Mouse (Mus musculus) heart, embryonic 16.5 days (tissue): ENCODE results near the gene Safb2. TPM values are rescaled to one million over a fixed set of nuclear protein-coding genes. Genes with fewer than 3 reads are reported as not detected.
"Not testable (repeated sequence)": the region's sequence is repeated elsewhere in the genome, so short reads cannot be mapped to it uniquely, and the experiment has no call there.

ENCODE experiments used
- ATAC-seq: fragments of 200-750 bp; cut with Nextera tagmentation; replicated peaks from 2 replicates; pipeline ENCODE4 v1.8.0; 2017; ENCODE audit warnings: moderate number of reproducible peaks; ENCODE audit not compliant: insufficient read depth, low FRiP score; ENCODE audit errors: extremely low read depth
- H3K27ac ChIP-seq: fragments of 300-500 bp; sonication (generic); 2 replicates; pipeline ENCODE4 v1.5.1; 2014; ENCODE audit warnings: mild to moderate bottlenecking, low read length, control low read depth, moderate library complexity
- H3K27me3 ChIP-seq: fragments of 300-500 bp; sonication (generic); 2 replicates; pipeline ENCODE4 v1.6.1; 2014; ENCODE audit warnings: low read length, mixed read lengths; ENCODE audit not compliant: control insufficient read depth, insufficient read depth
- H3K36me3 ChIP-seq: fragments of 300-500 bp; sonication (generic); 2 replicates; pipeline ENCODE4 v1.6.1; 2014; ENCODE audit not compliant: control insufficient read depth, insufficient read depth
- H3K4me1 ChIP-seq: fragments of 300-500 bp; sonication (generic); 2 replicates; pipeline ENCODE4 v1.6.1; 2014; ENCODE audit warnings: low read length, mixed read lengths; ENCODE audit not compliant: control insufficient read depth, insufficient read depth
- H3K4me2 ChIP-seq: fragments of 300-500 bp; sonication (generic); 2 replicates; pipeline ENCODE4 v1.6.1; 2014; ENCODE audit warnings: low read depth, mild to moderate bottlenecking, control low read depth, low read length
- H3K4me3 ChIP-seq: fragments of 300-500 bp; sonication (generic); 2 replicates; pipeline ENCODE4 v1.5.1; 2014; ENCODE audit warnings: mild to moderate bottlenecking, control low read depth, low read length
- H3K9ac ChIP-seq: fragments of 300-500 bp; sonication (generic); 2 replicates; pipeline ENCODE4 v1.6.1; 2014; ENCODE audit warnings: low read length, control low read depth
- H3K9me3 ChIP-seq: fragments of 300-500 bp; sonication (generic); replicated peaks from 2 replicates; pipeline ENCODE4 v1.6.1; 2016; ENCODE audit warnings: low read length; ENCODE audit not compliant: control insufficient read depth
- WGBS: fragments of 180-500 bp; shearing (Covaris S2); extraction: QIAGEN DNeasy Blood & Tissue Kit; methylation state at CpG from one replicate; pipeline ENCODE4 v1.1.7; 2014; 5-methylcytosine and 5-hydroxymethylcytosine counted together
- polyA plus RNA-seq: library from polyadenylated mRNA; unstranded; fragments of >200 nt; fragmentation: Nextera tagmentation; extraction: Ambion mirVana; gene quantifications from 2 replicates; pipeline ENCODE4 v1.2.1, GENCODE M21; 2015

Safb2 gene
- 57.6 and 60.6 TPM in 2 replicates for polyA plus RNA-seq

DNA sequence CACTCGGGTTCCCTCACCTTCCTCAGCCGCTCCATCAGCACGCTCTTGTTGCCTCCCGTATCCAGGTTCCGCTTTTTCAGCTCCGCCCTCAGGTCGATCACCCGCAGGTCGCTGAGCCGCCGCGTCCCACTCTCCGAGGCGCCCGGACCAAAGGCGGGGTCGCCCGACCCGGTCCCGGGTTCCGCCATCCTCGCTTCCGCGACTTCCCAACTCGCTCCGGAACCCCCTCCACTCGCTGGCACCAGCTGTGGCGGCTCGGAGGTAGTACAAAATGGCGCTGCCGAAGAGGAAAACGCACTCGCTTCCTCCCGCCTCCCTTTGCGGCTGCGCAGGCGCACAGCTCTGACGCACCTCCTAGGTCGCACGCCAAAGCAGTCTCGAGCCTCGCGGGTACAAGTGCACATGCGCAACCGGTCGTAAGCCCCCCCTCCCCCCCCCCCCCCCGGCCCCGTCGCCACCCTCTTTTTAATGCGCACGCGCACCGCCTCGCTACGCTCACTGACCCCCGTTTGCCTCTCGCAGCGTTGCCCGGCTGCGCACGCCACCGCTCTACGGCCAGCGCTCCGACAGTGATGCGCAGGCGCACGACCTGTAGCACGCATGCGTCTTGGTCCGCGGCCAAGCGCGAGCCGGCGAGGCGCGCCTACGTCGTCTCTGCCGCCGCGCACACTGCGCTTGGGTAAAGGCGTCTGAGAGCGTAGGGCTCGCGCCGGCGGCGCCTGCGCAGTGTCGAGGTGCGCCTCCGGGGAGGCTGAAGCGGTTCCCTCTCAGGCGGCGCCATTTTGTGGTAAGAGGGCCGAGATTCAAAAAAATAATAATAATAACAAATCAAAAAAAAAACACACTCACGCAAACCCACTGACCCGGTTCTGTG, at the start of gene Safb2, which contains the start of gene Safb:
Gene Safb2, minus strand, starts transcription at position 329 of the 874 bp plus-strand sequence.
Gene Safb, plus strand, starts transcription at position 569 of the 874 bp plus-strand sequence.
- peak within 1 kb of the TSS; percentile 95 for H3K4me2 ChIP-seq
- ATAC-seq, result peak; percentile 94
- H3K4me1 ChIP-seq, result peaks cover 41% of the 10 kb centered on the region
- peak within 1 kb of the TSS; percentile 98 for H3K9ac ChIP-seq
- H3K4me3 ChIP-seq, result peak within 1 kb of the TSS; percentile 95
- no peaks in the 10 kb centered on the region for H3K9me3 ChIP-seq
- peak within 1 kb of the TSS; percentile 98 for H3K27ac ChIP-seq
- under 1% methylated on average over 92 of the region's 101 CpGs for WGBS
- no peaks in the 10 kb centered on the region for H3K27me3 ChIP-seq
- peaks cover 49% of the 10 kb centered on the region for H3K36me3 ChIP-seq

DNA sequence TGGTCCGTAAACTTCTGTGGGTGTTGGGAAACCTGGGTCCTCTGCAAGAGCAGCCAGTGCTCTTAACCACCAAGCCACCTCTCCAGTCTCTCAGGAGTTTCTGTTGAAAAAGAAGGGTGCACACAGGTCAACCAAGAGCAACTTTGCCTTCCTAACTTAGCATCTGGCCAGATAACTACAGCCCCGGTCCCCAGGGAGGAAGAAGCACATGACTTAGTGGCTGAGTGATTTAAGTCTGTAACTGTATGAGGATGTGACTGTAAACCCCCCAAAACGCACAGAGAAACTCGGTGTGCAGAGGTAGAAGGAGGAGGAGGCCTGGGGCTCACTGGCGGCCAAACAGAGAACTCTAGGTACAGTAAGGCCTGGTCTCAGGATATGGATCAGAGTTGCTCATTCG, 49.6 kb upstream of the Safb2 start:
- H3K27ac ChIP-seq, result no peak overlapping the region
- 82% methylated on average over 6 of the region's 6 CpGs for WGBS
- H3K27me3 ChIP-seq, result no peaks in the 10 kb centered on the region
- no peaks in the 10 kb centered on the region for H3K4me1 ChIP-seq
- H3K36me3 ChIP-seq, result no peaks in the 10 kb centered on the region
- no peaks in the 10 kb centered on the region for H3K9me3 ChIP-seq
- no peak overlapping the region for H3K4me2 ChIP-seq
- no peak overlapping the region for H3K9ac ChIP-seq
- no peak overlapping the region for H3K4me3 ChIP-seq
- no peak for ATAC-seq

DNA sequence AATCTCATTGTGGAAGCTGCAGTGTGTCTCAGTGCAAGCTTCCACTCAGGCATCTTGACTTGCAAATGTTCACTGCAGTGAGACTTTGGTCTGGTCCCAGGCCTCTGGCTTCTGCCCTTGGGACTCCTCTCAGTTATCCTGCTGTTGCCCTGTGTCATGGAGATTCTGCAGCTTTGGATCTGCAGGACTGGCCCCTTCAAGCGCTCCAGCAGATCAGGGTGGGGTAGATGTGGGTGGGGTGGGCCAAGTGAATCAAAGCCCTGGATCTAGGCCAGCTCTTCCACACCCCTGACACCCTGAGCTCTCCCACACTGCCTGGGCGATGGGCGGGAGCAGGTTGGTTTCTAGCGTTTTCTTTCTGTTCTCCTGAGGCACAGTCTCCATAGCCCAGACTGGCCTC, 47.4 kb upstream of the Safb2 start:
- 63% methylated on average over 4 of the region's 4 CpGs for WGBS
- Histone ChIP-seq H3K9me3 (no peaks in the 10 kb centered on the region), H3K4me1 (peaks cover 5% of the 10 kb centered on the region), H3K27ac (no peak overlapping the region), H3K27me3 (no peaks in the 10 kb centered on the region), H3K36me3 (no peaks in the 10 kb centered on the region), H3K4me2 (no peak overlapping the region), H3K9ac (no peak overlapping the region), H3K4me3 (no peak overlapping the region)
- no peak for ATAC-seq

DNA sequence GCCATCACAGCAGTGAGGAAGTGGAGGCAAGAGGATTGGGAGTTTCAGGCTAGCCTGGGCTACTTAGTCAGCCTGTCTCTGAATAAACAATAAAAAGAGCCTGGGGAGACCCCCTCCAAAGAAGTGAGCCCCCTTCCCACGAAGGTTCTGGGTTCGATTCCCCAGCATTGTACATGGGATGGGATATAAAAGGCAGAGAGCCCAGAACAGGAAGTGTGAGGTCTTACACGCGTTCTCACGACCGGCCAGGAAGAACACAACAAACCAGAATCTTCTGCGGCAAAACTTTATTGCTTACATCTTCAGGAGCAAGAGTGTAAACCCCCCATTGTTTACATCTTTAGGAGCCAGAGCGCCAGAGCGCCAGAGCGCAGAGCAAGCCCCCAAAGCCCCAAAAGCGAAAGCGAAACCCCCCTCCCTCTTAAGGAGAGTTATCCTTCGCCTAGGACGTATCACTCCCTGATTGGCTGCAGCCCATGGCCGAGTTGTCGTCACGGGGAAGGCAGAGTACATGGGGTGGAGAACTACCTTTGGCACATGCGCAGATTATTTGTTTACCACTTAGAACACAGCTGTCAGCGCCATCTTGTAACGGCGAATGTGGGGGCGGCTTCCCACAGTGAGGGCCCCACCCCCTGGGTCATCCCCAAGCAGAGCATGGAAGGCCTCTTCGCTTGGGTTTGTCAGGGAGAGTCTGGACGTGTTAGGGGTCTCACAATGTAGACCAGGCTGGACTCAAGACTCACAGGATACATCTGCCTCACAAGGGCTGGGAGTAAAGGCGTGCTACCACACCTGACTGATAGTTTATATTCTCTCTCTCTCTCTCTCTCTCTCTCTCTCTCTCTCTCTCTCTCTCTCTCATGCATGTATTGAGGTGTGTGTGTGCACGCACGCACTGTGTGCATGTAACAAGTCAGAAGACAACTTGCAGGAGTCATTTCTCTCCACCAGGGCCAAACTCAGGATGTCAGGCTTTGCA, 45.7 kb upstream of the Safb2 start:
- H3K4me2 ChIP-seq, H3K27ac ChIP-seq, H3K27me3 ChIP-seq, H3K9me3 ChIP-seq, H3K4me3 ChIP-seq, H3K9ac ChIP-seq, H3K36me3 ChIP-seq, ATAC-seq: not testable (repeated sequence)
- WGBS, result 79% methylated on average over 27 of the region's 27 CpGs
- H3K4me1 ChIP-seq, result peaks cover 17% of the 10 kb centered on the region

DNA sequence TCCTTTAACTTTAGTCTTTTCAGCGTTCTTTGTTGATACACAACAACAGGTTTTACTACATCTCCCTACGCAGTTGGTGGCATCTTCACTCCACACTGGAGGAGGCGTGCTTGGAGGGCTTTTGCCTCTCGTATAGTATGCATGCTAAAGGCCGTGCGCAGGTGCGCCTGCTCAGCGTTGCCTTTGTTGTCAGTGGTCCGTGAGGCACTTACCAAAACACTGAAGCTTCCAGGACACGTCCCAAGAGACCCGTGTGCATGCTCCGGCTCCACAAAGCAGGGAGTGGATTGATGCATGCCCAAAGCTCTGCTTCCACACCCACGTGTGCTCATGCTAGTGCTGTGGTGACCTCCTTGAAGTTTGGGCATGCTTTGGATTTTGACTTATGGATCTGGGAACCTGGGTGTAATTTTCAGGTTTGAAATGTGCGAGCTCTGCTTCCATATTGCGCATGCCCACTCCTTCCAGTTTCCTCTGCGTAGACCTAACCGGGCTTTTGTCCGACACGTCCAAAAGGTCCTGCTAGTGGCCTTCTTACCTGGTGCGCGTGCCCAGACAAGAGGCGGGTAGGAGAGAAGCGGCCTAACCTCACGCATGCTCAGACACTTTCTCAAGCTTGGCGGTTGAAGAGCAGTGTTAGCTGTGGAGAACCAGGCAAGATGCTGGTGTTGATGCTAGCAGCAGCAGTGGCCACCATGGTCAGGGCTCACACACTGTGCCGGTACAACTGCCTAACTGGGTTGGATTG, 43.3 kb upstream of the Safb2 start, which contains the start of gene Catsperd:
Gene Catsperd, plus strand, starts transcription at position 614 of the 748 bp plus-strand sequence.
- Histone ChIP-seq H3K4me3 (peak within 1 kb of the TSS; percentile 91), H3K9ac (peak within 1 kb of the TSS; percentile 57), H3K9me3 (no peaks in the 10 kb centered on the region), H3K27ac (peak within 1 kb of the TSS; percentile 50), H3K4me1 (peaks cover 20% of the 10 kb centered on the region), H3K27me3 (no peaks in the 10 kb centered on the region), H3K4me2 (peak within 1 kb of the TSS; percentile 75), H3K36me3 (peaks cover 8% of the 10 kb centered on the region)
- 9% methylated on average over 26 of the region's 26 CpGs for WGBS
- ATAC-seq, result no peak

- peak; percentile 92 for ATAC-seq
- Histone ChIP-seq H3K27ac (peak within 1 kb of the TSS; percentile 56), H3K36me3 (peaks cover 11% of the 10 kb centered on the region), H3K9ac (peak within 1 kb of the TSS; percentile 91), H3K4me3 (peak within 1 kb of the TSS; percentile 91), H3K27me3 (no peaks in the 10 kb centered on the region), H3K9me3 (no peaks in the 10 kb centered on the region), H3K4me1 (peaks cover 20% of the 10 kb centered on the region), H3K4me2 (peak within 1 kb of the TSS; percentile 75)
- under 1% methylated on average over 51 of the region's 51 CpGs for WGBS
These were observed 42.5 kb upstream of the Safb2 start, which contains the start of gene Lonp1 for GRCm38 (mm10) chr17:56626754-56627470. TSS of gene Lonp1 (minus strand) at chr17:56626887.

DNA sequence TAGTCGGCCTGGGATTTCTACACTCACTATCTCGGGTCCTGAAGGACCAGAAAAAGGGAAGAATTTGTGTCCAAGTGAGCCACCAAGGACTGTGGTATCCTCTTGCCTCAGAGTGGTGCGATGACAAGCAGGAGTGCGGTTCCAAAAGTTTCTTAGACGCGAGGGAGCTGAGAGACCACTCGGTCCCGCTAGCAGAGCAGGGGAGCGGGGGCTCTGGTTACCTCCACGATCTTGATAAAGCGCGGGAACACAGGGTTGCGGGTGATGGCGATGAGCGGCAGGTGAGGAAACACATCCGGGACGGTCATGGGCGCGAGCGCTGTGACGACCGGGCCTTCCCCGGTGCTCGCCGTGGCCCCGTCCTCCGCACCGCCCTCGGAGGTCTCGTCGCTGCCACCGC, 41.9 kb upstream of the Safb2 start:
- Histone ChIP-seq H3K36me3 (peaks cover 16% of the 10 kb centered on the region), H3K4me1 (peaks cover 20% of the 10 kb centered on the region), H3K27ac (peak overlapping the region; percentile 56; the same call in 1 of the 2 replicates), H3K4me2 (peak overlapping the region; percentile 75), H3K27me3 (no peaks in the 10 kb centered on the region), H3K9ac (peak overlapping the region; percentile 91), H3K4me3 (peak overlapping the region; percentile 91), H3K9me3 (no peaks in the 10 kb centered on the region)
- under 1% methylated on average over 30 of the region's 32 CpGs for WGBS
- ATAC-seq, result no peak

- Histone ChIP-seq H3K4me3 (peak overlapping the region; percentile 91; the same call in 1 of the 2 replicates), H3K4me2 (peak overlapping the region; percentile 75), H3K9me3 (no peaks in the 10 kb centered on the region), H3K9ac (no peak overlapping the region), H3K36me3 (peaks cover 22% of the 10 kb centered on the region), H3K27ac (no peak overlapping the region), H3K4me1 (peaks cover 20% of the 10 kb centered on the region), H3K27me3 (no peaks in the 10 kb centered on the region)
- no peak for ATAC-seq
- 49% methylated on average over 3 of the region's 3 CpGs for WGBS
These were observed 41.1 kb upstream of the Safb2 start for GRCm38 (mm10) chr17:56625495-56625894.
